Comparison of ENCODE assay signal across 8 mouse cellular contexts in genomic region chr7:145102216-145102615, GRCm38 (mm10).
DNase-seq lines count a peak whose midpoint lies in the region; ATAC-seq and TF ChIP-seq lines count a peak whose summit lies in the region.

No protein-coding gene starts in this region.

- no peak for TF ChIP-seq POLR2A in kidney, adult 2 months (IDR thresholded peaks at IDR 0.05; ENCODE audit: low read depth, low read length)

- H3K4me1 ChIP-seq in kidney, adult 2 months (ENCODE audit: control insufficient read depth, insufficient read depth, low read length): peaks cover 3% of the 10 kb centered on the region; the same call in 1 of the 2 replicates
- peaks cover 4% of the 10 kb centered on the region; the same call in 1 of the 2 replicates for H3K4me1 ChIP-seq in forebrain, embryonic 15.5 days

- TF ChIP-seq CTCF in kidney, adult 2 months (conservative IDR thresholded peaks at IDR 0.05; ENCODE audit: insufficient read depth, insufficient read length, low read depth, low read length): no peak

- H3K36me3 ChIP-seq in kidney, adult 2 months (ENCODE audit: control insufficient read depth, insufficient read depth, low read length): no peaks in the 10 kb centered on the region
- no peaks in the 10 kb centered on the region for H3K36me3 ChIP-seq in forebrain, embryonic 15.5 days

- H3K4me3 ChIP-seq in kidney, adult 2 months (ENCODE audit: insufficient read depth, low read depth, low read length): no peak overlapping the region
- no peak overlapping the region for H3K4me3 ChIP-seq in forebrain, embryonic 15.5 days

- WGBS in kidney, adult 2 months: 28% methylated on average over 6 of the region's 6 CpGs
- 53% methylated on average over 6 of the region's 6 CpGs for WGBS in forebrain, embryonic 15.5 days

- no peaks in the 10 kb centered on the region for H3K27me3 ChIP-seq in kidney, adult 2 months (replicated peaks; ENCODE audit: control insufficient read depth, insufficient read depth, low read length)
- no peaks in the 10 kb centered on the region for H3K27me3 ChIP-seq in forebrain, embryonic 15.5 days

- no peak overlapping the region for H3K4me2 ChIP-seq in forebrain, embryonic 15.5 days (replicated peaks)

- DNase-seq in cerebellum, postnatal 14 days: peak; percentile 62 to 77
- no peak for DNase-seq in cerebellum, adult 9-10 months
- DNase-seq in right cerebral cortex, postnatal 14 days: peak; percentile 30
- DNase-seq in right cerebral cortex, adult 18-20 months: no peak
- DNase-seq in kidney, adult 2 months: peak; percentile 68
- DNase-seq in lung, postnatal 10 days: peak; percentile 90
- DNase-seq in urinary bladder, postnatal 25 days (ENCODE audit: low spot score): no peak

- no peak overlapping the region for H3K9ac ChIP-seq in forebrain, embryonic 15.5 days (replicated peaks)

- no peak overlapping the region for H3K27ac ChIP-seq in kidney, adult 2 months (ENCODE audit: insufficient read depth, low read depth, low read length)
- no peak overlapping the region for H3K27ac ChIP-seq in forebrain, embryonic 15.5 days (replicated peaks)

- H3K9me3 ChIP-seq in forebrain, embryonic 15.5 days: no peaks in the 10 kb centered on the region

- no peak for ATAC-seq in forebrain, embryonic 15.5 days (replicated peaks)

Comparison
In these comparisons a context has a peak if more than half of its experiments do, and no peak if none do; other contexts are left out.
1. DNase-seq: peak in cerebellum, postnatal 14 days (2 of 2), right cerebral cortex, postnatal 14 days (single experiment), kidney, adult 2 months (single experiment) and lung, postnatal 10 days (single experiment); none in cerebellum, adult 9-10 months (single experiment), right cerebral cortex, adult 18-20 months (single experiment) and urinary bladder, postnatal 25 days (single experiment).